ENCODE assay signal across 10 mouse cellular contexts in the genomic region with DNA sequence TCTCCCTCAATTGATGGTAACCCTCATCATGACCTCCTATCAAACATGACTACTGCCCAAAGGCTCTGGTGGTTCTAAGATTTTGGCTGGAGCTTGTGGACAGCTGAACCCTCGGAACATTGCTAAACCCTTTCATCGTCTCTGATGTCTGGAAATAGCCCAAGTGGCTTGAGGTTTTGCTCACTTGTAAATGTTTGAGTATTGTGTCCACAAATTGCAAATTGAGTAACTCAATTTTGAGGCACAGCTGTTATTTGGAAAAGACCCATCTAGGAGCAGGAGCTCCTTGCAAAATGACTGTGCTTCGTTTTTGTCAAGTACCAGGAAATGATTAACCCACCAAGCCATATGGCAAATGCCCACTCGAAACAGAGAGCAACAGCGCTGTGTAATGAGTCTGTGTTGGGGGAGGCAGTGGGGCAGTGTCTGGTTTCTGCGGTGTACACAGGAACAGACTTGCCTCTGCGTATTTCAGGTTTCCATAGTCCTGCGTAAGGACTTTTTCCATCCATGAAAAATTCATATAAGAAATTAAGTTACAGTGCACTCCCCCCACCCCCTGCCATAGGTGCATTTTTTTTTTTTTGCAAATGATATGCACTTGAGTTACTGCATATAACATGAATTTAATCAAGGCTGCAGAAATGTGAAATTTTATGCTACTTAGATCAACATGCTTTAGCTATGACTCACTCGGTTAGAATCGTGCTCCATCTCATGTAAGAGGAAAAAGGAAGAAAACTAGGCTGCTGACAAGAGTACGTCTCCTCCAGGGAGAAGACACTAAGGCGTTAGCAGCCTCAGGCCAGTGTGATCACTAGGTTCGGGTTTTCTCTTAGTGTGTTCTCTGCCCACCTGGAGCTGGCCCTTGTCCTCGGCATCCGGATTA. TPM values are rescaled to one million over a fixed set of nuclear protein-coding genes. Genes with fewer than 3 reads are reported as not detected.
A peak's percentile ranks its signal among the peaks of the same experiment; 100 is the strongest.
DNase-seq lines count a peak whose midpoint lies in the region; ATAC-seq and TF ChIP-seq lines count a peak whose summit lies in the region.
"Had no signal": no experiment of that assay in that cellular context is flagged by ENCODE, and none has a peak within 500 bp of the region (broad histone marks: within the 10 kb centered on the region; RNA-seq: fewer than 3 reads in every experiment).

No protein-coding gene starts in this region.

- H3K9ac ChIP-seq in forebrain, embryonic 11.5 days (ENCODE audit: low read length) = no peak overlapping the region

- in situ Hi-C loops in Patski (cut with MboI; ENCODE audit: low pct_unique_long_range_greater_than_20kb) = no loop called here

- peak; percentile 23 to 64 for DNase-seq in layer of hippocampus, adult 2 months (ENCODE audit: low spot score in 2 of 2)
- no peak for DNase-seq in layer of hippocampus, adult 9-10 months (ENCODE audit: low spot score)
- DNase-seq in 416B (ENCODE audit: low read depth) (peak; percentile 19), Patski (ENCODE audit: low read depth, low spot score) (no peak)
- DNase-seq in left cerebral cortex, postnatal 36 days (ENCODE audit: low spot score in 2 of 2) = peak; percentile 21 to 41
- no peak for DNase-seq in forebrain, embryonic 11.5 days (ENCODE audit: low spot score)
- no peak for DNase-seq in adrenal gland, postnatal 25 days
- DNase-seq: kidney, postnatal 14 days had no signal

- POLR2A ChIA-PET in Patski (lab: Charles Lee) = interaction anchor here (0.6 to 0.7 kb wide), 2 partner anchors 11 to 118 kb away, joined by 3 to 5 read pairs; no protein-coding TSS in a partner anchor

- no peak overlapping the region for H3K4me2 ChIP-seq in forebrain, embryonic 11.5 days (ENCODE audit: low read depth, low read length, severe bottlenecking)
- H3K4me2 ChIP-seq: liver, embryonic 11.5 days had no signal

- WGBS in forebrain, embryonic 11.5 days = 83% methylated on average over 15 of the region's 15 CpGs

- no peaks in the 10 kb centered on the region for H3K36me3 ChIP-seq in forebrain, embryonic 11.5 days (ENCODE audit: control insufficient read depth, insufficient read depth, low read length)

- no peaks in the 10 kb centered on the region for H3K4me1 ChIP-seq in forebrain, embryonic 11.5 days (replicated peaks; ENCODE audit: control insufficient read depth, insufficient read depth, low read length)

- CTCF ChIA-PET in Patski (lab: Charles Lee) = interaction anchor here (0.8 to 2.0 kb wide), 2 partner anchors 13 to 95 kb away, joined by 3 to 4 read pairs; no protein-coding TSS in a partner anchor

- H3K4me3 ChIP-seq in layer of hippocampus, adult 2 months = no peak overlapping the region
- no peak overlapping the region for H3K4me3 ChIP-seq in forebrain, embryonic 11.5 days (ENCODE audit: low read depth, low read length)

- intact Hi-C loops in left cerebral cortex, postnatal 36 days (cut with DNase I) = no loop called here

- H3K27ac ChIP-seq in layer of hippocampus, adult 2 months = no peak overlapping the region
- no peak overlapping the region for H3K27ac ChIP-seq in forebrain, embryonic 11.5 days (ENCODE audit: low read depth, low read length)

- peak; percentile 88 for ATAC-seq in Patski
- ATAC-seq in forebrain, embryonic 11.5 days (replicated peaks; ENCODE audit: low FRiP score) = no peak
- ATAC-seq: inflammation-experienced regulatory T-cells, adult 6 months had no signal

- H3K9me3 ChIP-seq in forebrain, embryonic 11.5 days (ENCODE audit: control insufficient read depth, low read length) = no peaks in the 10 kb centered on the region

- no peak for TF ChIP-seq CTCF in layer of hippocampus, adult 2 months (conservative IDR thresholded peaks at IDR 0.05)
- TF ChIP-seq CTCF in Patski (IDR thresholded peaks at IDR 0.05) = no peak

- H3K27me3 ChIP-seq in Patski = no peaks in the 10 kb centered on the region
- H3K27me3 ChIP-seq in forebrain, embryonic 11.5 days (ENCODE audit: control insufficient read depth, insufficient read depth, low read length) = no peaks in the 10 kb centered on the region

RNA-seq across cellular contexts. Expression of gene Nmnat3, which starts 50.9 kb away (rescaled TPM):
- 1 to 10 TPM; 1.9 to 2.1 TPM for total RNA-seq in layer of hippocampus, adult 2 months (2021)
- polyA plus RNA-seq in Patski (2021) = 26.2 TPM
- total RNA-seq in left cerebral cortex, postnatal 36 days (2021) = 1 to 10 TPM; 2.1 to 2.7 TPM
- 3.4 and 3.7 TPM in 2 replicates for polyA plus RNA-seq in forebrain, embryonic 11.5 days (2014; fragmentation: Nextera tagmentation; extraction: Ambion mirVana)
- total RNA-seq in adrenal gland, postnatal 25 days (2021) = 14.7 and 19.0 TPM in 2 replicates

Comparison
In these comparisons a context has a peak if more than half of its experiments do, and no peak if none do; other contexts are left out.
1. DNase-seq: peak in layer of hippocampus, adult 2 months (2 of 2), 416B (single experiment) and left cerebral cortex, postnatal 36 days (2 of 2); none in layer of hippocampus, adult 9-10 months (single experiment), Patski (single experiment), forebrain, embryonic 11.5 days (single experiment) and adrenal gland, postnatal 25 days (single experiment).